Mouse (Mus musculus): ENCODE measurements at regions not wholly inside any gene's neighbourhood (a gene's known extent, or its start where the extent isn't known, plus 50 kb on each side); places are given as distances from the start of the nearest gene placed in this dataset.

DNA sequence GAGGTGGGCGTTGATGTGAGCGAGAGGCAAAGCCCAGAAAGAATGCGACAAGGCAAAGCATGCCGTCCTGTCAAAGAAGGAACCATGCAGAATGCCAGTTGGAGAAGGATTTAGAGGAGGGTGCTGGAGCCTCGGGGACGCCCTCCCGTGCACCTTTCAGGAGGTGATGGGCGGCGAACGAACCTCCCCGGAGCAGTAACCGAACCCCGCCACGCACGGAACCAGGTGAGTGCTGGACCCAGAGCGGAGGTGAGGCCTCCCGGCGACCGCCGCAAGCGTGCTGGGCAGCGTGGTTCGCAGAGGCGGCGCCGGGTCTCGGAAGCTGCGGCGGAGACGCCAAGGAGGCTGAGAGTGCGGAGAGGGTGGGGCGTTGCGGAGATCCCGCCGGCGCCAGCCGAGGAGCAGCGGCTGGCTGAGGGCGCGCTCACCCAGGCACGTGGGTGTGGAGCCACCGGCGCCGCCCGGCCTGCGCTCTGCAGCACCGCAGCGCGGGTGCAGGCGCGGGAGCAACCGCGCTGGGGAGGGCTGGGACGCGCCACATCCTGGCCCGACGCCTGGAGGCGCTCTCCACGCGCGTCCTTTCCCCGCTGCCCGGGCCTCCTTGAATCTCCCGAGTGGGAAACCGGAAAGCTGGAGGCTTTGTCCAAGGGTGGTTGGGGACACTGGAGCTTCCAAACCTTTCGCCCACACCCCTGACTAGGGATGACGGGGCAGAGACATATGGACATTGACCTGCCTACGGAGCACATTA, 178.3 kb upstream of the Topaz1 start:
- TF ChIP-seq POLR2A (IDR thresholded peaks at IDR 0.05; ENCODE audit: borderline replicate concordance, insufficient read depth, low read length) (no peak), CTCF (IDR thresholded peaks at IDR 0.05; ENCODE audit: borderline replicate concordance, insufficient read depth, low read depth, low read length) (no peak)
- peak; percentile 9 to 18 for DNase-seq
- peaks cover 5% of the 10 kb centered on the region; the same call in 1 of the 2 replicates for H3K4me1 ChIP-seq (ENCODE audit: control insufficient read depth, insufficient read depth, low read length)
- under 1% methylated on average over 68 of the region's 68 CpGs for WGBS
- H3K27me3 ChIP-seq (ENCODE audit: control insufficient read depth, insufficient read depth, low read length), result peaks cover 4% of the 10 kb centered on the region; the same call in 1 of the 2 replicates
- H3K27ac ChIP-seq (ENCODE audit: insufficient read depth, low read length), result no peak overlapping the region
- H3K4me3 ChIP-seq (replicated peaks; ENCODE audit: insufficient read depth, low read depth, low read length), result no peak overlapping the region

- H3K4me1 ChIP-seq (ENCODE audit: control insufficient read depth, insufficient read depth, low read length), result peaks cover 5% of the 10 kb centered on the region; the same call in 1 of the 2 replicates
- H3K4me3 ChIP-seq (replicated peaks; ENCODE audit: insufficient read depth, low read depth, low read length), result no peak overlapping the region
- no peak overlapping the region for H3K27ac ChIP-seq (ENCODE audit: insufficient read depth, low read length)
- TF ChIP-seq POLR2A (IDR thresholded peaks at IDR 0.05; ENCODE audit: borderline replicate concordance, insufficient read depth, low read length) (no peak), CTCF (IDR thresholded peaks at IDR 0.05; ENCODE audit: borderline replicate concordance, insufficient read depth, low read depth, low read length) (no peak)
- WGBS, result 2% methylated on average over 48 of the region's 48 CpGs
- H3K27me3 ChIP-seq (ENCODE audit: control insufficient read depth, insufficient read depth, low read length), result peaks cover 4% of the 10 kb centered on the region; the same call in 1 of the 2 replicates
- DNase-seq, result no peak
Observed at GRCm38 (mm10) chr9:122569511-122570455, 177.4 kb upstream of the Topaz1 start.

DNA sequence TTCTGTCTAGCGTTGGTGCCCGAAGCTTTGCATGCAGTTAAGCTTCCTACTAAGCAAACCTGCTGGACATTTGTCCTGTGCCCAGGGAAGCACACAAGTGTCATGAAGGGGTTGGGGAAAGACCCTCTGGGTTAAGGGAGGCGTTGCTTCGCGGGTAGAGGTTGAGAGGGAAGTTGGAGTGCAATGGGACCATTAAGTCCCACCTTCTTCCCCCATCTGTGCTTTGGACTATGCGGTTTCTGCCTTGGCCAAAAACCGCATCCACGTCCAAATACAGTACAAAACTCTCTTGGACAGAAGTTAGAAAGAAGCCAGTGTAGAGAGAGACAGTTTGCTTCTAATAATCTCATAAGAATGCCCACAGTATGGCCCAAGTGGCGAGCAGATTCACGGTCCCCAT, 176.1 kb upstream of the Topaz1 start:
- Histone ChIP-seq H3K27me3 (ENCODE audit: control insufficient read depth, insufficient read depth, low read length) (peaks cover 4% of the 10 kb centered on the region; the same call in 1 of the 2 replicates), H3K4me1 (ENCODE audit: control insufficient read depth, insufficient read depth, low read length) (peaks cover 5% of the 10 kb centered on the region; the same call in 1 of the 2 replicates)
- DNase-seq, result no peak

GRCm38 (mm10) chr9:122571402-122572059, 175.6 kb upstream of the Topaz1 start:
- no peak for DNase-seq
- WGBS, result 1% methylated on average over 37 of the region's 37 CpGs
- H3K27ac ChIP-seq (ENCODE audit: insufficient read depth, low read length), result no peak overlapping the region
- peaks cover 5% of the 10 kb centered on the region; the same call in 1 of the 2 replicates for H3K4me1 ChIP-seq (ENCODE audit: control insufficient read depth, insufficient read depth, low read length)
- peak overlapping the region; percentile 53 for H3K4me3 ChIP-seq (replicated peaks; ENCODE audit: insufficient read depth, low read depth, low read length)
- peaks cover 4% of the 10 kb centered on the region; the same call in 1 of the 2 replicates for H3K27me3 ChIP-seq (ENCODE audit: control insufficient read depth, insufficient read depth, low read length)
- TF ChIP-seq CTCF (IDR thresholded peaks at IDR 0.05; ENCODE audit: borderline replicate concordance, insufficient read depth, low read depth, low read length), result no peak
- TF ChIP-seq POLR2A (IDR thresholded peaks at IDR 0.05; ENCODE audit: borderline replicate concordance, insufficient read depth, low read length), result no peak

More for the DNA sequence above, 176.1 kb upstream of the Topaz1 start:
- Histone ChIP-seq H3K27ac (ENCODE audit: insufficient read depth, low read length) (no peak overlapping the region), H3K4me3 (replicated peaks; ENCODE audit: insufficient read depth, low read depth, low read length) (no peak overlapping the region)
- WGBS, result 9% methylated on average over 10 of the region's 10 CpGs
- TF ChIP-seq CTCF (IDR thresholded peaks at IDR 0.05; ENCODE audit: borderline replicate concordance, insufficient read depth, low read depth, low read length) (no peak), POLR2A (IDR thresholded peaks at IDR 0.05; ENCODE audit: borderline replicate concordance, insufficient read depth, low read length) (no peak)

GRCm38 (mm10) chr9:122572060-122572835, 174.9 kb upstream of the Topaz1 start:
- Histone ChIP-seq H3K27ac (ENCODE audit: insufficient read depth, low read length) (no peak overlapping the region), H3K4me1 (ENCODE audit: control insufficient read depth, insufficient read depth, low read length) (peaks cover 5% of the 10 kb centered on the region; the same call in 1 of the 2 replicates), H3K27me3 (ENCODE audit: control insufficient read depth, insufficient read depth, low read length) (peaks cover 4% of the 10 kb centered on the region; the same call in 1 of the 2 replicates), H3K4me3 (replicated peaks; ENCODE audit: insufficient read depth, low read depth, low read length) (peak overlapping the region; percentile 53)
- peak; percentile 49 to 52 for DNase-seq
- 1% methylated on average over 68 of the region's 68 CpGs for WGBS
- TF ChIP-seq POLR2A (IDR thresholded peaks at IDR 0.05; ENCODE audit: borderline replicate concordance, insufficient read depth, low read length) (no peak), CTCF (IDR thresholded peaks at IDR 0.05; ENCODE audit: borderline replicate concordance, insufficient read depth, low read depth, low read length) (no peak)

GRCm38 (mm10) chr9:122572836-122573267, 174.3 kb upstream of the Topaz1 start:
- H3K4me3 ChIP-seq (replicated peaks; ENCODE audit: insufficient read depth, low read depth, low read length), result peak overlapping the region; percentile 48
- H3K4me1 ChIP-seq (ENCODE audit: control insufficient read depth, insufficient read depth, low read length), result peaks cover 5% of the 10 kb centered on the region; the same call in 1 of the 2 replicates
- TF ChIP-seq CTCF (IDR thresholded peaks at IDR 0.05; ENCODE audit: borderline replicate concordance, insufficient read depth, low read depth, low read length) (no peak), POLR2A (IDR thresholded peaks at IDR 0.05; ENCODE audit: borderline replicate concordance, insufficient read depth, low read length) (no peak)
- peaks cover 4% of the 10 kb centered on the region; the same call in 1 of the 2 replicates for H3K27me3 ChIP-seq (ENCODE audit: control insufficient read depth, insufficient read depth, low read length)
- WGBS, result 2% methylated on average over 13 of the region's 13 CpGs
- DNase-seq, result no peak
- no peak overlapping the region for H3K27ac ChIP-seq (ENCODE audit: insufficient read depth, low read length)

All from cerebellum, adult 2 months (tissue).